Mouse (Mus musculus) forebrain, embryonic 12.5 days (tissue): ENCODE measurements around the gene Galm. TPM values are rescaled to one million over a fixed set of nuclear protein-coding genes. Genes with fewer than 3 reads are reported as not detected.
A peak's percentile ranks its signal among the peaks of the same experiment; 100 is the strongest.

Source experiments
- ATAC-seq: fragments of 200-750 bp; cut with Nextera tagmentation; 2 replicates; pipeline ENCODE4 v1.8.0; 2017; ENCODE audit warnings: moderate TSS enrichment; ENCODE audit not compliant: low FRiP score
- H3K27ac ChIP-seq: fragments of 300-500 bp; sonication (generic); 2 replicates; pipeline ENCODE4 v1.5.1; 2016; ENCODE audit warnings: mild to moderate bottlenecking
- H3K27me3 ChIP-seq: fragments of 300-500 bp; sonication (generic); 2 replicates; pipeline ENCODE4 v1.6.1; 2016; ENCODE audit warnings: mild to moderate bottlenecking
- H3K36me3 ChIP-seq: fragments of 300-500 bp; sonication (generic); replicated peaks from 2 replicates; pipeline ENCODE4 v1.6.1; 2016; ENCODE audit warnings: mild to moderate bottlenecking
- H3K4me1 ChIP-seq: fragments of 300-500 bp; sonication (generic); 2 replicates; pipeline ENCODE4 v1.6.1; 2016
- H3K4me2 ChIP-seq: fragments of 300-500 bp; sonication (generic); 2 replicates; pipeline ENCODE4 v1.6.1; 2016; ENCODE audit warnings: mild to moderate bottlenecking, moderate library complexity
- H3K4me3 ChIP-seq: fragments of 300-500 bp; sonication (generic); replicated peaks from 2 replicates; pipeline ENCODE4 v1.5.1; 2016; ENCODE audit warnings: mild to moderate bottlenecking
- H3K9ac ChIP-seq: fragments of 300-500 bp; sonication (generic); 2 replicates; pipeline ENCODE4 v1.6.1; 2016; ENCODE audit warnings: mild to moderate bottlenecking
- H3K9me3 ChIP-seq: fragments of 300-500 bp; sonication (generic); 2 replicates; pipeline ENCODE4 v1.6.1; 2016
- WGBS: fragments of 180-500 bp; shearing (Covaris S2); methylation state at CpG from one replicate; pipeline ENCODE4 v1.1.7; 2016; 5-methylcytosine and 5-hydroxymethylcytosine counted together
- polyA plus RNA-seq: library from polyadenylated mRNA; unstranded; fragments of >200 nt; fragmentation: Nextera tagmentation; extraction: Ambion mirVana; gene quantifications from 2 replicates; pipeline ENCODE4 v1.2.1, GENCODE M21; 2016

The Galm gene
- polyA plus RNA-seq, 1 experiment from 2014 or later, result 9.6 TPM

DNA sequence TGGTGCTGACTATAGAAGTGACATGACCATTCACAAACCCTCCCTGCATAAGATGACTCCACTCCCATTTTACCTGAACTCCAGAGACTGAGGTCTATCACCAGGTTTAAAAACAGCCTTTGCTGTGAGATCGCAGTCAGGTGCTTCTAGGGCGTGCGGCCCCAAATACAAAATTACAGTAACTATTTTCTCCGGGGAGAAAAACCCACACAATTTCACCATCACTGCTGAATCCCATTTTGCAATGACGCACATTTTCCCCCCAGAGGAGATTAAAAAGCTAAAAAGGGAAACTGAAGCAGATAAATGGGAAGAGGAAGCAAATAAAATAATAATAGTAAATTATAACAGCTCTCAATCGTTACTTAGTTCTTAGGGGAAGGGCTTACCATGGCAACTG is 27.4 kb upstream of the Galm start:
- Histone ChIP-seq H3K9me3 (no peaks in the 10 kb centered on the region), H3K4me2 (no peak overlapping the region), H3K9ac (no peak overlapping the region), H3K4me1 (peaks cover 13% of the 10 kb centered on the region), H3K27me3 (no peaks in the 10 kb centered on the region), H3K27ac (no peak overlapping the region), H3K4me3 (no peak overlapping the region), H3K36me3 (no peaks in the 10 kb centered on the region)
- ATAC-seq, result no peak
- WGBS, result 92% methylated on average over 6 of the region's 6 CpGs

- Histone ChIP-seq H3K27me3 (no peaks in the 10 kb centered on the region), H3K9me3 (no peaks in the 10 kb centered on the region; the same call in 1 of the 2 replicates), H3K36me3 (no peaks in the 10 kb centered on the region), H3K4me2 (no peak overlapping the region), H3K4me3 (no peak overlapping the region), H3K9ac (no peak overlapping the region), H3K27ac (no peak overlapping the region), H3K4me1 (no peaks in the 10 kb centered on the region)
- no peak for ATAC-seq
- whole genome bisulfite sequencing, result 87% methylated on average over 10 of the region's 10 CpGs
These were observed 21.8 kb upstream of the Galm start for GRCm38 (mm10) chr17:80105348-80105978.

DNA sequence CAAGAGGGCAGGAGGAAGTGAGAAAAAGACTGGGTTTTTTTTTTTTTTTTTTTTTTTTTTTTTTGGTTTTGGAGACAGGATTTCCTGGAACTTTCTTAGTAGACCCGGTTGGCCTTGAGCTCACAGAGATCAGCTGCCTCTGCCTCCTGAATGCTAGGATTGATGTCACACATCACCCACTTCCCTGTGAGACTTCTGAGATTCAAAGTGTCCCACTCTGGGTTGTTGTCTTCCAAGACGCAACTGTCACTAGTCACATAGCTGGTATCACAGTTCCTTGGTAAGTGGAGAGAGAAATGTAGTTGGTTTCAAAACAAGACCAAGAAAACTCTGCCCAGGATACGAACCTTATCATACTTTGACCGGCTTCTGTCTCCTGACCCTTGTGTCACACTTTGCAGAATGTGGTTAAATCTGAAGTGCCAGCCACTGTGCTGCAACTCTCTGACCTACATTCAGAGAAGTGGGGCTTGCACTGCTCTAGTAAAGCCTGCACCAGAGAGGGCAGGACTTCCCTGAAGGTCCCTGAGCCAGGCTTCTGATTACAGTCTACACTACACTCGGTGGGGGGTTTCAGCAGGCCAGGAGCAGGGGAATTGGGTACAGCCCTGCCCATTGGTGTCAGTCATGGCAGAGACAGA is 14.5 kb upstream of the Galm start:
- Histone ChIP-seq H3K36me3 (no peaks in the 10 kb centered on the region), H3K4me2 (no peak overlapping the region), H3K27me3 (no peaks in the 10 kb centered on the region), H3K27ac (no peak overlapping the region), H3K4me3 (no peak overlapping the region), H3K9me3 (no peaks in the 10 kb centered on the region; the same call in 1 of the 2 replicates), H3K4me1 (no peaks in the 10 kb centered on the region), H3K9ac (no peak overlapping the region)
- no peak for ATAC-seq
- 77% methylated on average over 5 of the region's 5 CpGs for WGBS

GRCm38 (mm10) chr17:80113468-80113867 is 13.8 kb upstream of the Galm start:
- Histone ChIP-seq H3K9ac (no peak overlapping the region), H3K4me3 (no peak overlapping the region), H3K27me3 (no peaks in the 10 kb centered on the region), H3K36me3 (no peaks in the 10 kb centered on the region), H3K4me1 (no peaks in the 10 kb centered on the region), H3K27ac (no peak overlapping the region), H3K4me2 (no peak overlapping the region), H3K9me3 (no peaks in the 10 kb centered on the region; the same call in 1 of the 2 replicates)
- ATAC-seq, result no peak
- WGBS, result 83% methylated on average over 4 of the region's 4 CpGs

GRCm38 (mm10) chr17:80120396-80120795 is 6.9 kb upstream of the Galm start:
- no peak overlapping the region for H3K9ac ChIP-seq
- H3K36me3 ChIP-seq, result no peaks in the 10 kb centered on the region
- H3K4me1 ChIP-seq, result no peaks in the 10 kb centered on the region
- H3K27me3 ChIP-seq, result no peaks in the 10 kb centered on the region
- 82% methylated on average over 3 of the region's 3 CpGs for WGBS
- no peaks in the 10 kb centered on the region for H3K9me3 ChIP-seq
- no peak overlapping the region for H3K4me3 ChIP-seq
- ATAC-seq, result no peak
- H3K27ac ChIP-seq, result no peak overlapping the region
- H3K4me2 ChIP-seq, result no peak overlapping the region

DNA sequence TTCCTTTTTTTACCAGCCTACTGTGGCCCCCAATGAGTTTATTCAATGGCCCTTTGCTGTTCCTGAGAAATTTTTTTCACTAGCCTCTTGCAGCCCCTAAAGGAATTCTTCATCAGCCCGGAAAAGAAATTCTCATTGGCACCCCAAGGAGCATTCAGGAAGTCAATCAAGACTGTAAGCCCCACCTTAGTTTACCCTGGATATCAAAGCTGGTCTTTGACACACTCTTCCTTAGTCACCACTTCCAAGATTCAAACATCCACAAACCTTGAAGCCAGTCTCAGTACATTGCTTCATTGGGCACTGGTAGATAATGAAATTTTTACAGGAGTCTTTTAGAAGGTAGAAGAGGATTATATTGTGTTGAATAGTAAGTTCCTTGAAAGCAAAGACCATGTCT is 5.4 kb upstream of the Galm start:
- Histone ChIP-seq H3K4me1 (no peaks in the 10 kb centered on the region), H3K9ac (no peak overlapping the region), H3K27me3 (no peaks in the 10 kb centered on the region), H3K4me2 (no peak overlapping the region), H3K4me3 (no peak overlapping the region), H3K9me3 (no peaks in the 10 kb centered on the region), H3K36me3 (no peaks in the 10 kb centered on the region), H3K27ac (no peak overlapping the region)
- WGBS, result 72% methylated on average over 1 of the region's 1 CpGs
- no peak for ATAC-seq

- no peak overlapping the region for H3K4me3 ChIP-seq
- peaks cover 14% of the 10 kb centered on the region for H3K4me1 ChIP-seq
- H3K27ac ChIP-seq, result no peak overlapping the region
- no peak overlapping the region for H3K4me2 ChIP-seq
- H3K9me3 ChIP-seq, result no peaks in the 10 kb centered on the region
- H3K36me3 ChIP-seq, result no peaks in the 10 kb centered on the region
- ATAC-seq, result no peak
- no peaks in the 10 kb centered on the region for H3K27me3 ChIP-seq
- WGBS, result 76% methylated on average over 5 of the region's 5 CpGs
- no peak overlapping the region for H3K9ac ChIP-seq
These were observed 2.1 kb upstream of the Galm start for GRCm38 (mm10) chr17:80124985-80125750.

- H3K27ac ChIP-seq, result no peak overlapping the region
- no peak overlapping the region for H3K9ac ChIP-seq
- H3K4me3 ChIP-seq, result no peak overlapping the region
- ATAC-seq, result no peak
- H3K4me1 ChIP-seq, result peaks cover 17% of the 10 kb centered on the region
- H3K36me3 ChIP-seq, result no peaks in the 10 kb centered on the region
- 90% methylated on average over 6 of the region's 6 CpGs for WGBS
- no peak overlapping the region for H3K4me2 ChIP-seq
- H3K9me3 ChIP-seq, result no peaks in the 10 kb centered on the region
- no peaks in the 10 kb centered on the region for H3K27me3 ChIP-seq
These were observed 1.1 kb upstream of the Galm start for GRCm38 (mm10) chr17:80126166-80126565.

GRCm38 (mm10) chr17:80128476-80128990 is 1.3 kb downstream of the Galm start:
- Histone ChIP-seq H3K27me3 (no peaks in the 10 kb centered on the region), H3K4me3 (no peak overlapping the region), H3K36me3 (no peaks in the 10 kb centered on the region), H3K9me3 (no peaks in the 10 kb centered on the region), H3K4me2 (peak overlapping the region; percentile 72), H3K9ac (no peak overlapping the region), H3K27ac (no peak overlapping the region), H3K4me1 (peaks cover 18% of the 10 kb centered on the region)
- WGBS, result 79% methylated on average over 13 of the region's 13 CpGs
- no peak for ATAC-seq

DNA sequence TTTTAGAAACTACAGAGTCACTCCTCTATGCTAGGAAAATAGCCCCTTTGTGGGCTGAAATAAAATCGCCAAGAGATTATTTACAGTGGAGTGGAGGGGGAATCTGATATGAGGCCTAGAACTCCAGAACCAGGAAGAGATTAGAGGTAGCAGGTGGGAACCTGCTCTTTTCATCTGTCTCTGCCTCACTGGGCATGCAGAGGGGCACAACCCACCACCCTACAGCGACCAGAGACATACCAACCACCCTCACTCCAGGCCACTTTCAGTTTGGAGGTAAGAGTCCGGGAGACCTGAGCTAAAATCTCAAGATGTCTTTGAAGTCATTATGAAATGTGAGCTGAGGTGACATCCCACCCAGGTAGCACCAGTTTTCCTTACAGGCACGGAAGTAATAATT is 2.1 kb downstream of the Galm start:
- H3K4me3 ChIP-seq, result no peak overlapping the region
- H3K9ac ChIP-seq, result no peak overlapping the region
- no peaks in the 10 kb centered on the region for H3K9me3 ChIP-seq
- no peak overlapping the region for H3K4me2 ChIP-seq
- peaks cover 18% of the 10 kb centered on the region for H3K4me1 ChIP-seq
- ATAC-seq, result no peak
- H3K36me3 ChIP-seq, result no peaks in the 10 kb centered on the region
- 57% methylated on average over 4 of the region's 4 CpGs for WGBS
- no peak overlapping the region for H3K27ac ChIP-seq
- H3K27me3 ChIP-seq, result no peaks in the 10 kb centered on the region

DNA sequence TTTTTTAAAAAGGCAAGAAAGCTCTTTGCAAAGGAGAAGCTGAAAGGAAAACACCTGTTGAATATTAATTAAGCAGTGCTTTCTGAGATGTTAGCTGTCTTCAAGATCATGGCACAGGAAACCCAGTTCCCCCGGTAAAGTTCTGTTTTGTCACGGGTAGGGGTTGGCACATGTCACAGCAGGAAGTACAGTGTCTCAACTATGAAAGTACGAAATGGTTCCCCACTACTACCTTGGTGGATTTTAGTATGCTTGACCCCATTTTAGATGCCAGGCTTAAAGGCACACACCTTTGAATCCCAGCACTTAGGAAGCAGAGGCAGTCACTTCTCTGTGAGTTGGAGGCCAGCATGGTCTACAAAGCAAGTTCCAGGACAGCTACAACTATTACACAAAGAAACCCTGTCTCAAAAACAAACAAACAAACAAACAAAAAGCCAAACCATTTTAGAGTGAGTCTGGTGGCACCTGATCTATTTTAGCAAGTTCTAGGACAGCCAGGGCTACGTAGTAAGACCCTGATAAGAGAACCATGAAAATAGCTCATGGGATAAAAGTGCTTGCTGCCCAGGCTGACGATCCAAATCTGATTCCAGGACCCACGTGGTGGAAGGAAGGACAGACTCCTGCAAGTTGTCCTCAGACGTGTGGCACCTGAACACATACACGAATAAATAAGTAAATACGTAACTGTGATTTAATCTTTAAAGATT is 3.6 kb downstream of the Galm start:
- no peak overlapping the region for H3K4me3 ChIP-seq
- H3K27me3 ChIP-seq, result no peaks in the 10 kb centered on the region
- WGBS, result 68% methylated on average over 9 of the region's 9 CpGs
- H3K4me1 ChIP-seq, result peaks cover 18% of the 10 kb centered on the region
- H3K27ac ChIP-seq, result no peak overlapping the region
- H3K9me3 ChIP-seq, result no peaks in the 10 kb centered on the region
- H3K9ac ChIP-seq, result no peak overlapping the region
- H3K4me2 ChIP-seq, result no peak overlapping the region
- no peak for ATAC-seq
- no peaks in the 10 kb centered on the region for H3K36me3 ChIP-seq

- WGBS, result 31% methylated on average over 1 of the region's 1 CpGs
- Histone ChIP-seq H3K4me1 (peaks cover 18% of the 10 kb centered on the region), H3K27me3 (no peaks in the 10 kb centered on the region), H3K9ac (no peak overlapping the region), H3K36me3 (no peaks in the 10 kb centered on the region), H3K9me3 (no peaks in the 10 kb centered on the region), H3K4me2 (no peak overlapping the region), H3K4me3 (no peak overlapping the region), H3K27ac (no peak overlapping the region)
- no peak for ATAC-seq
These were observed 4.1 kb downstream of the Galm start for GRCm38 (mm10) chr17:80131431-80131766.
